Mouse (Mus musculus): ENCODE measurements around the gene Sept1.

GRCm38 (mm10) chr7:127223106-127223505, 9.8 kb downstream of the Sept1 start:
- TF ChIP-seq POLR2A (IDR thresholded peaks at IDR 0.05; ENCODE audit: insufficient read length, low read depth) (no peak), USF1 (IDR thresholded peaks at IDR 0.05; ENCODE audit: low read depth) (no peak), CEBPB (IDR thresholded peaks at IDR 0.05; ENCODE audit: insufficient read depth, poor library complexity, severe bottlenecking) (no peak)

All from myocyte (in vitro differentiated cells).